Mouse (Mus musculus) brain, embryonic 14.5 days (tissue): ENCODE results near the gene Fbxo48.

Experiments
- CTCF ChIP-seq: fragments of 200-500 bp; IDR thresholded peaks from 2 replicates; pipeline ENCODE4 v1.5.1; 2012; ENCODE audit warnings: inconsistent platforms, mild to moderate bottlenecking, moderate library complexity, borderline replicate concordance; ENCODE audit not compliant: insufficient read depth, insufficient read length; ENCODE audit errors: extremely low read depth
- POLR2A ChIP-seq: fragments of 200-500 bp; IDR thresholded peaks from 2 replicates; pipeline ENCODE4 v1.6.1; 2012; ENCODE audit warnings: mild to moderate bottlenecking, inconsistent platforms, borderline replicate concordance; ENCODE audit not compliant: poor library complexity, insufficient read depth, insufficient read length, severe bottlenecking; ENCODE audit errors: extremely low read depth

DNA sequence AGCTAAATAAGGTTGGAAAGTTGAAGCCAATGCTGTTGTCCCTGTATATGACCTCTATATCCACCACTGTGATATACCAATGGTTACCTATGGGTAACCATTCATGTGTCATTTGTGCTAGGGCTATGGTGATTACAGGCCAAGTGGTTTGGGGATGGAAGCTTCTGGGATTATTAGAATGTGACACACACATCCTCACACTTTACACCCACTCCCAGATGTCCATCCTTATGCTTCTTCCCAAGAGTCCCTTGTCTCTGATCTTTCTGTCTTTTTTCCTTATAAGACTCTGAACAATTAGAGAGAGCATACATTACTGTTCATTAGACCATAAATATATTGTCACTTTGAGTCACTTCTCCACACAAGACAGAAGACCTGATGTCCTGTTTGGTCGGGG, 21.9 kb downstream of the Fbxo48 start:
- no peak for TF ChIP-seq POLR2A
- TF ChIP-seq CTCF, result no peak
